8 mouse cellular contexts compared by ENCODE assay signal in genomic region chr14:54686522-54687143, GRCm38 (mm10). TPM values are rescaled to one million over a fixed set of nuclear protein-coding genes. Genes with fewer than 3 reads are reported as not detected.
DNase-seq lines count a peak whose midpoint lies in the region; ATAC-seq and TF ChIP-seq lines count a peak whose summit lies in the region.

TSS of gene Acin1 (minus strand) at chr14:54686931.

- H3K4me1 ChIP-seq in cortical plate, adult 2 months (ENCODE audit: control insufficient read depth, insufficient read depth, low read length) = no peaks in the 10 kb centered on the region; the same call in 1 of the 2 replicates
- peaks cover 58% of the 10 kb centered on the region for H3K4me1 ChIP-seq in megakaryocyte, embryonic 14.5 days

- no peaks in the 10 kb centered on the region for H3K9me3 ChIP-seq in megakaryocyte, embryonic 14.5 days

- peak within 1 kb of the TSS; percentile 74 for H3K4me3 ChIP-seq in cortical plate, adult 2 months (ENCODE audit: insufficient read depth, low read length)
- H3K4me3 ChIP-seq in megakaryocyte, embryonic 14.5 days (replicated peaks) = peak within 1 kb of the TSS; percentile 100

- H3K27ac ChIP-seq in cortical plate, adult 2 months (ENCODE audit: insufficient read depth, low read length) = peak within 1 kb of the TSS; percentile 89

- peak; percentile 94 for ATAC-seq in activated CD4-positive, CD25-positive, alpha-beta regulatory T cell, adult 4 months

- TF ChIP-seq CTCF in cortical plate, adult 2 months (IDR thresholded peaks at IDR 0.05; ENCODE audit: extremely low read depth, insufficient read depth, low read length) = no peak

- H3K36me3 ChIP-seq in megakaryocyte, embryonic 14.5 days (replicated peaks; ENCODE audit: low read length) = peaks cover 51% of the 10 kb centered on the region

- peak; percentile 100 for DNase-seq in gastrocnemius, adult 8-10 months (ENCODE audit: low spot score in 2 of 2)
- peak; percentile 99 for DNase-seq in hindlimb bud, embryonic 11.5 days (ENCODE audit: extremely low spot score, low read depth, low spot score)
- peak; percentile 99 to 100 for DNase-seq in left cerebral cortex, adult 8-10 months (ENCODE audit: low spot score in 2 of 2)
- peak; percentile 100 for DNase-seq in right cerebral cortex, postnatal 10 days (ENCODE audit: low spot score in 2 of 2)
- peak; percentile 100 for DNase-seq in urinary bladder, postnatal 25 days (ENCODE audit: low spot score)

- TF ChIP-seq POLR2A in cortical plate, adult 2 months (IDR thresholded peaks at IDR 0.05; ENCODE audit: extremely low read depth, insufficient read depth, low read length) = peak; percentile 95

- no peaks in the 10 kb centered on the region for H3K27me3 ChIP-seq in megakaryocyte, embryonic 14.5 days (replicated peaks)

RNA-seq across cellular contexts. Expression of gene Acin1, which starts in this region (rescaled TPM):
- 100 to 1,000 TPM; 136 to 148 TPM for polyA plus RNA-seq in activated CD4-positive, CD25-positive, alpha-beta regulatory T cell, adult 4 months (2017; shearing (Covaris generic))
- 169 and 194 TPM in 2 replicates for polyA plus RNA-seq in cortical plate, adult 2 months (2012; rRNA removed)
- 10 to 100 TPM; 46.2 to 72.1 (median 55.9) TPM for total RNA-seq in gastrocnemius, adult 8-10 months (2022)
- 100 to 1,000 TPM; 154 to 188 (median 170) TPM for total RNA-seq in left cerebral cortex, adult 8-10 months (2022)
- polyA plus RNA-seq in megakaryocyte, embryonic 14.5 days (2012; ENCODE audit: insufficient read depth, low replicate concordance) = 85.2 and 218 TPM in 2 replicates

Comparison
In these comparisons a context has a peak if more than half of its experiments do, and no peak if none do; other contexts are left out.
1. Peak in every context shown above with its lines: DNase-seq, ATAC-seq, H3K4me3 ChIP-seq and H3K27ac ChIP-seq.